Mouse (Mus musculus) midbrain, embryonic 14.5 days (tissue): ENCODE data around the gene Mgat5. TPM values are rescaled to one million over a fixed set of nuclear protein-coding genes. Genes with fewer than 3 reads are reported as not detected.

Experiments used
- ATAC-seq: fragments of 200-750 bp; cut with Nextera tagmentation; 2 replicates; pipeline ENCODE4 v1.8.0; 2017; ENCODE audit warnings: moderate number of reproducible peaks, moderate library complexity; ENCODE audit not compliant: low FRiP score, low TSS enrichment
- DNase-seq: peaks from one replicate; pipeline ENCODE4 v3.0.0-alpha.2; 2015
- H3K27ac ChIP-seq: fragments of 300-500 bp; sonication (generic); replicated peaks from 2 replicates; pipeline ENCODE4 v1.5.1; 2014; ENCODE audit warnings: mild to moderate bottlenecking, low read depth, low read length, moderate library complexity
- H3K27me3 ChIP-seq: fragments of 300-500 bp; sonication (generic); 2 replicates; pipeline ENCODE4 v1.6.1; 2014; ENCODE audit warnings: low read length, control low read depth, mixed read lengths; ENCODE audit not compliant: control insufficient read depth, insufficient read depth
- H3K36me3 ChIP-seq: fragments of 300-500 bp; sonication (generic); 2 replicates; pipeline ENCODE4 v1.6.1; 2014; ENCODE audit warnings: low read length, control low read depth; ENCODE audit not compliant: control insufficient read depth, insufficient read depth
- H3K4me1 ChIP-seq: fragments of 300-500 bp; sonication (generic); 2 replicates; pipeline ENCODE4 v1.6.1; 2014; ENCODE audit warnings: mild to moderate bottlenecking, antibody characterized with exemption, low read length, control low read depth; ENCODE audit not compliant: control insufficient read depth, insufficient read depth
- H3K4me2 ChIP-seq: fragments of 300-500 bp; sonication (generic); 2 replicates; pipeline ENCODE4 v1.6.1; 2014; ENCODE audit warnings: mild to moderate bottlenecking, low read length, moderate library complexity
- H3K4me3 ChIP-seq: fragments of 300-500 bp; sonication (generic); replicated peaks from 2 replicates; pipeline ENCODE4 v1.5.1; 2014; ENCODE audit warnings: low read depth, low read length
- H3K9ac ChIP-seq: fragments of 300-500 bp; sonication (generic); replicated peaks from 2 replicates; pipeline ENCODE4 v1.6.1; 2014; ENCODE audit warnings: mild to moderate bottlenecking, low read length, moderate library complexity
- H3K9me3 ChIP-seq: fragments of 300-500 bp; sonication (generic); 2 replicates; pipeline ENCODE4 v1.6.1; 2016; ENCODE audit warnings: low read length, control low read depth, mixed read lengths; ENCODE audit not compliant: control insufficient read depth
- WGBS: fragments of 180-500 bp; shearing (Covaris S2); extraction: QIAGEN DNeasy Blood & Tissue Kit; methylation state at CpG from one replicate; pipeline ENCODE4 v1.1.7; 2014; 5-methylcytosine and 5-hydroxymethylcytosine counted together
- polyA plus RNA-seq: library from polyadenylated mRNA; unstranded; fragments of >200 nt; fragmentation: Nextera tagmentation; extraction: Ambion mirVana; gene quantifications from 2 replicates; pipeline ENCODE4 v1.2.1, GENCODE M21; 2014

Gene Mgat5
- polyA plus RNA-seq, 1 experiment from 2014 or later, result 18.3 TPM

GRCm38 (mm10) chr1:127373559-127373958, 168.7 kb downstream of the Mgat5 start:
- Histone ChIP-seq H3K4me2 (no peak overlapping the region), H3K27me3 (no peaks in the 10 kb centered on the region), H3K4me3 (no peak overlapping the region), H3K9ac (no peak overlapping the region), H3K9me3 (no peaks in the 10 kb centered on the region), H3K27ac (0 out of 2 replicates have a peak overlapping the region, but pooled peaks have one; percentile 27), H3K4me1 (peaks cover 21% of the 10 kb centered on the region; the same call in 1 of the 2 replicates), H3K36me3 (0 out of 2 replicates have a peak, but pooled peaks cover 10% of the 10 kb centered on the region)
- WGBS, result 22% methylated on average over 5 of the region's 5 CpGs
- DNase-seq, result peak; percentile 58
- ATAC-seq, result peak; percentile 32; the same call in 1 of the 2 replicates

DNA sequence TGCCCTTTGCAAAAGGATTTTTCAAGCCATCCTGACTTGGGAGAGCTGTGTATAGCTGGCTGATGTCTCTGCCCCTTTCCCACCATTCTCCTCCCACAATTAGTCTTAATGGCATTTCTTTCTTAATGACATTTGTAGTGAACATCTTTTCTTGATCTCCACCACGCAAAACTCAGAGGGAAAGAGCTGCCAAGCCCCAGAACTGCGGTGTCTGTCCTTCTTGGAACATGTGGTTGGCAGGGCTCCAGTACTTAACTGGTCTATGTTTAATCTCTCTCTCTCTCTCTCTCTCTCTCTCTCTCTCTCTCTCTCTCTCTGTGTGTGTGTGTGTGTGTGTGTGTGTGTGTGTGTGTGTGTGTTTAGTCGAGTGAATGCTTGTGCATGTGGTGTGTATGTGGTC, 169.3 kb downstream of the Mgat5 start:
- 0 out of 2 replicates have a peak, but pooled peaks cover 10% of the 10 kb centered on the region for H3K36me3 ChIP-seq
- no peak overlapping the region for H3K4me3 ChIP-seq
- ATAC-seq, result no peak
- peaks cover 25% of the 10 kb centered on the region; the same call in 1 of the 2 replicates for H3K4me1 ChIP-seq
- WGBS, result 67% methylated on average over 3 of the region's 3 CpGs
- H3K27me3 ChIP-seq, result no peaks in the 10 kb centered on the region
- no peak overlapping the region for H3K9ac ChIP-seq
- H3K4me2 ChIP-seq, result no peak overlapping the region
- peak overlapping the region; percentile 27; the same call in 1 of the 2 replicates for H3K27ac ChIP-seq
- no peak for DNase-seq
- no peaks in the 10 kb centered on the region for H3K9me3 ChIP-seq

DNA sequence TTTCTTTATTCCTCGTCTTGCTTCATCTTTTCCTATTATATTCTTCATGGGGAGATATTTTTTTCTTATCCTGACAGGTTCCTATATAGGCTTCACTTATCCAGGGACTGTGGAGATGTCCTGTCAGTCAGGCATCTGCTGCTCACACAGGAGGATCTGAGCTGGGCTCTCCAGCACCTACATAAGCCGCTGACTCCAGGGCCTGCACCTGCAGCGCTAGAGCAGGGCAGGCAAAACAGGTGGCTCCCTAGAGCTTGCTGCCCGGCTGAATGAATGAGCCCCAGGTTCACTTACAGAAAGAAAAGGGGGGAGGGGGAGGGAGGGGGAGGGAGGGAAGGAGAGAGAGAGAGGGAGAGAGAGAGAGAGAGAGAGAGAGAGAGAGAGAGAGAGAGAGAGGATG, 175.3 kb downstream of the Mgat5 start:
- Histone ChIP-seq H3K36me3 (0 out of 2 replicates have a peak, but pooled peaks cover 4% of the 10 kb centered on the region), H3K27ac (no peak overlapping the region), H3K27me3 (no peaks in the 10 kb centered on the region), H3K4me3 (no peak overlapping the region), H3K9me3 (no peaks in the 10 kb centered on the region), H3K4me1 (peaks cover 15% of the 10 kb centered on the region; the same call in 1 of the 2 replicates), H3K9ac (no peak overlapping the region), H3K4me2 (no peak overlapping the region)
- 20% methylated on average over 4 of the region's 4 CpGs for WGBS
- DNase-seq, result no peak
- ATAC-seq, result no peak

DNA sequence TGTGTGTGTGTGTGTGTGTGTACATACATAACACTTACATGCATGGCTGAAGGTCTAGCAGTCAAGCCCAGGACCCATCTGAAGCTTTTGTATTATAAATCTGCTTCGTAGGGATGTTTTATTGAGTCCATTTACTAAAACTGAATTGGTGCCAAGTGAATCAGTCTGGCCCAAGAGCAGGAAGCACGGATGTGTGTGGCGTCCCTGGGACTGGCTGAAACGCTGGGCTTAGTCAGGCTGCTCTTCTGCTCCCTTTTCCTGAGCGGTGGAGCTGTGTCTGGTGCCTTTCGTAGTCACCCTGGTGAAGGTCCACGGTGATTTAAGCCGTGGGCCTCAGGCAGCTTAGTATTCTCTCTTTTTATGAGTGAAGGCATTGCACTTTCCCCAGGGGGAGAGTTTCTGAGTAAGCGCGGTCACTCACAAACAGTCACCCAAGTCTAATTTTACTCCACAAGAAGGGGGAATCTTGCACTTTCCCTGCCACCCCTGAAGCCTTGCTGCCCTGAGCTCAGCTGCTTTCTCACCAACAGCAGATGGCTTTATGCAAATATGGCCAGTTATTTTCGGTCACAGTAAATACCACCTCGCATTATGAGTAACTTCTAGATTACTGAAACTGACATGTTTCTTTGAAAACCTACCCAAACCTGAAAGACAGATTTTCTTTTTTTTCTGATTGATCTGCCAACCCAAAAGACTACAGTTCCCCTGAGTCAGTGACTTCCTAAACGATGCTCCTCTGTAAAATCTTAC, 176.1 kb downstream of the Mgat5 start:
- Histone ChIP-seq H3K27ac (peak overlapping the region; percentile 45; the same call in 1 of the 2 replicates), H3K36me3 (0 out of 2 replicates have a peak, but pooled peaks cover 7% of the 10 kb centered on the region), H3K4me1 (peaks cover 15% of the 10 kb centered on the region; the same call in 1 of the 2 replicates), H3K9ac (no peak overlapping the region), H3K9me3 (no peaks in the 10 kb centered on the region), H3K4me2 (no peak overlapping the region), H3K4me3 (no peak overlapping the region), H3K27me3 (no peaks in the 10 kb centered on the region)
- WGBS, result 58% methylated on average over 13 of the region's 13 CpGs
- ATAC-seq (no peak), DNase-seq (peak; percentile 28)

DNA sequence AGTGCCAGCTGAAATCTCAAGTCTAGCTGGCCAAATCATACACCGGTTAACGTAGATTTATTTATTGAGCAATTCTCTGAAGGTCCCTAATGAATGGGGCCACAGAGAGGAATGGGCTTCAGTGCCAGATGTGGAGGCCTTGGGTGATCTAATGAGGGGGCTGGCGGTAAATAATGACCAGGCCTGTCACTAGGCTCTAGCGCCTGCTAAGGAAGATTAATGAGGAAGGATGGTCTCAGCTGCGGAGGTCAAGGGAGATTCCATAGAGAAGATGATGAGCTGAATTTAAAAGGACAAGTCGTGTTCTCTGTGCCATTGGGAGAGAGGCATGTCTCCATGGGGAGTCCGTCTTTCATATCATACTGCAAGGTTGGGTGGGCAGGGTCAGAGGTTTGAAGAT, 178.3 kb downstream of the Mgat5 start:
- Histone ChIP-seq H3K9me3 (no peaks in the 10 kb centered on the region), H3K27ac (no peak overlapping the region), H3K9ac (no peak overlapping the region), H3K4me1 (peaks cover 8% of the 10 kb centered on the region; the same call in 1 of the 2 replicates), H3K4me3 (no peak overlapping the region), H3K4me2 (no peak overlapping the region), H3K36me3 (peaks cover 14% of the 10 kb centered on the region; the same call in 1 of the 2 replicates), H3K27me3 (no peaks in the 10 kb centered on the region)
- DNase-seq (no peak), ATAC-seq (no peak)
- WGBS, result 64% methylated on average over 7 of the region's 7 CpGs

DNA sequence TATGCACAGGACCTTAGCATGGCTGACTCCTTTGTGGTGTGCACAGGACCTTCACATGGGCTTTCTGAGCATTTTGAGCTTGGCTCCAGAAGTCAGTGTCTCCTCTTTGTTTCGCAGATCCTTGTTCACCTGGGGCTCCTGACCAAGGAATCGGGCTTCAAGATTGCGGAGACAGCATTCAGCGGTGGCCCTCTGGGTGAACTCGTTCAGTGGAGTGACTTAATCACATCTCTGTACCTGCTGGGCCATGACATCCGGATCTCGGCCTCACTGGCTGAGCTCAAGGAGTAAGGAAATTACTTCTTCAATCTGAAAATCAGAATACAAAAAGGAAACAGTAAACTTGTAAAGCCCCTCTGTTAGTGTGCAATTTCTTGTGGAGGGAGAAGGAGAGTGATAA, 182.4 kb downstream of the Mgat5 start:
- 63% methylated on average over 7 of the region's 7 CpGs for WGBS
- no peak overlapping the region for H3K9ac ChIP-seq
- H3K9me3 ChIP-seq, result no peaks in the 10 kb centered on the region
- H3K4me1 ChIP-seq, result no peaks in the 10 kb centered on the region
- DNase-seq (no peak), ATAC-seq (no peak)
- H3K4me3 ChIP-seq, result no peak overlapping the region
- H3K4me2 ChIP-seq, result no peak overlapping the region
- H3K27me3 ChIP-seq, result no peaks in the 10 kb centered on the region
- no peak overlapping the region for H3K27ac ChIP-seq
- peaks cover 27% of the 10 kb centered on the region for H3K36me3 ChIP-seq

GRCm38 (mm10) chr1:127387661-127388060, 182.8 kb downstream of the Mgat5 start:
- ATAC-seq, result no peak
- Histone ChIP-seq H3K9me3 (no peaks in the 10 kb centered on the region), H3K4me2 (no peak overlapping the region), H3K4me1 (no peaks in the 10 kb centered on the region), H3K27me3 (no peaks in the 10 kb centered on the region), H3K4me3 (no peak overlapping the region), H3K27ac (no peak overlapping the region), H3K9ac (no peak overlapping the region), H3K36me3 (peaks cover 27% of the 10 kb centered on the region)
- 81% methylated on average over 9 of the region's 9 CpGs for WGBS
- no peak for DNase-seq

DNA sequence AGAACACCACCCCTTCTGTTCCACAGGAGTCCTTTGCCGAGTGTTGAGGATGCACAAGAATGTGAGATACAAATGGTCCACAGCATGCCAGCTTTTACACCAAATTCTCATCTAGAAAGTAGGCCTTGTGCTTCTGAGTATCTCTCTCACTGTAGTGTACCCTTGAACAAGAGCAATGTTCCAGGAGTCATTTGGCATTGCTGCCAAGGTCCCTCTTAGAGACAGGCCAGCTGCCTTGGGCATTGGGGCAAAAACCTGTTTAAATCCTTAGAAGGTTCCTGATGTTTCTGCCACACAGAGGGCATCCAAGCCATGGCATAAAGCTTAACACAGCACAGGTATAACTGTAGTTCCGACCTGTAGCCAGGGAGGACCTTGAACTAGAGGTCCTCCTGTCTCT, 189.9 kb downstream of the Mgat5 start:
- Histone ChIP-seq H3K36me3 (peaks cover 17% of the 10 kb centered on the region), H3K27ac (no peak overlapping the region), H3K9me3 (no peaks in the 10 kb centered on the region), H3K4me1 (no peaks in the 10 kb centered on the region), H3K4me2 (no peak overlapping the region), H3K4me3 (no peak overlapping the region), H3K9ac (no peak overlapping the region), H3K27me3 (no peaks in the 10 kb centered on the region)
- no peak for DNase-seq
- ATAC-seq, result no peak
- WGBS, result 89% methylated on average over 2 of the region's 2 CpGs

GRCm38 (mm10) chr1:127395724-127396123, 190.9 kb downstream of the Mgat5 start:
- DNase-seq, result no peak
- no peak overlapping the region for H3K4me3 ChIP-seq
- H3K9ac ChIP-seq, result no peak overlapping the region
- no peak for ATAC-seq
- H3K4me2 ChIP-seq, result no peak overlapping the region
- no peaks in the 10 kb centered on the region for H3K9me3 ChIP-seq
- no peak overlapping the region for H3K27ac ChIP-seq
- peaks cover 17% of the 10 kb centered on the region for H3K36me3 ChIP-seq
- no peaks in the 10 kb centered on the region for H3K4me1 ChIP-seq
- 94% methylated on average over 5 of the region's 5 CpGs for WGBS
- H3K27me3 ChIP-seq, result no peaks in the 10 kb centered on the region
